Mouse (Mus musculus) kidney, adult 9 months (tissue): ENCODE results near the gene Fbln7.

Experiments used
- DNase-seq: peaks from one replicate; pipeline ENCODE4 v3.0.0; 2022

The Fbln7 gene

DNA sequence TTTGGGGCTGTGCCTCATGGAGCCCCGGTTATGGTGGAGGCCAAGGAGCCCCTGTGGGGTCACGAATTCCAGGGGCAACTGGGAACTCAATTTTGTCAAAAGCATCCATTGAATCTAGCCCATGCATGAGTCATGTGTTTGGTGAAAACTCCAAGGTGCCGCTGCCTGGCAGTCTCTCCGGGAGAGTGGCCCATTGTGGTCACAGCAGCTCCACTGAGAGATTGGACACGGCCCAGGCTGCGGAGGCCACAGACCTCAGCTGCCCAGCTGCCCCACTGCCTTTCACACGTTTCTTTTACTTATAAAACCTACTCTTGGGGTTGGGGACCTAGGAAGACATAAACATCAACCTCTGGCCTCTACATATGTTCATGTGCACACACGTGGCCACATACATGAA lies 12.7 kb downstream of the Fbln7 start:
- DNase-seq, result no peak

DNA sequence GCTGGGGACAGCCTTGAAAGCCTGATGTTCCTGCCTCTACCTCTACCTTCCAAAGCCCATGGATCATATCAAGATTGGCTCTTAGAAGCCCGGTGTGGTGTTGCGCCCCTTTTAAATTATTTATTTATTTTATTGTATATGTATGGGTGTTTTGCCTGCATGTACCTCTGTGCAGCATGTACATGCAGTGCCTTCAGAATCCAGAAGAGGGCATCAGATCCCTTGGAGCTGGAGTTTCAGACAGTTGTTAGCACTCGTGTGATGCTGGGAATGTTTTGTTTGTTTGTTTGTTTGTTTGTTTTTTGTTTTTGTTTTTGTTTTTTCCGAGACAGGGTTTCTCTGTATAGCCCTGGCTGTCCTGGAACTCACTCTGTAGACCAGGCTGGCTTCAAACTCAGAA lies 18.5 kb downstream of the Fbln7 start:
- no peak for DNase-seq

DNA sequence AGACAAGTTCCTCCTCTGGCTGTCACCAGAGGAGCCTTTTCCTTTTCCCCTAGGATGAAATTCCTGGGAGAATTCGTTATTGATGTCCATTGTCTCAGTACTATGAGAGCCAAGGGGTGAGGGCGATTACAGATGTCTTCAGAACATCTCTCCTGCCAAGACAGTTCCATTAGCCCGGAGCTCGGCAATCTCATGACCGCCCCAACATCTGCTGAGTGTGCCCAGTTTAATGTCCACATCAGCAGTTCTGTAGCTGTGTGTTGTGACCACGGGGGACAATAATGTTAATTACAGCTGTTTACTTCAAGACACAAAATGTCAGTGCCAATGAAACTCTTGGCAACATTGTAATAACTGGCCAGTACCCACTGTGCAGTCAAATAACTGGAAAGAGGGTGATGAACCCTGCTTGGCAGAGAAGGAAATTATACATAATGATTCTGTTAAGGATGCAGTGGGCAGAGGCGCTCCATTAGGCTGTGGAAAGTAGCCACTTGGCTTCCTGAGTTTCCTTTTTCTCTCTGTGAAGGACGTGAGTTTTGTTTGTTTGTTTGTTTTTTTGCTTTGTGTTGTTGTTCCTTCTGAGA lies 22.5 kb downstream of the Fbln7 start:
- DNase-seq, result no peak

DNA sequence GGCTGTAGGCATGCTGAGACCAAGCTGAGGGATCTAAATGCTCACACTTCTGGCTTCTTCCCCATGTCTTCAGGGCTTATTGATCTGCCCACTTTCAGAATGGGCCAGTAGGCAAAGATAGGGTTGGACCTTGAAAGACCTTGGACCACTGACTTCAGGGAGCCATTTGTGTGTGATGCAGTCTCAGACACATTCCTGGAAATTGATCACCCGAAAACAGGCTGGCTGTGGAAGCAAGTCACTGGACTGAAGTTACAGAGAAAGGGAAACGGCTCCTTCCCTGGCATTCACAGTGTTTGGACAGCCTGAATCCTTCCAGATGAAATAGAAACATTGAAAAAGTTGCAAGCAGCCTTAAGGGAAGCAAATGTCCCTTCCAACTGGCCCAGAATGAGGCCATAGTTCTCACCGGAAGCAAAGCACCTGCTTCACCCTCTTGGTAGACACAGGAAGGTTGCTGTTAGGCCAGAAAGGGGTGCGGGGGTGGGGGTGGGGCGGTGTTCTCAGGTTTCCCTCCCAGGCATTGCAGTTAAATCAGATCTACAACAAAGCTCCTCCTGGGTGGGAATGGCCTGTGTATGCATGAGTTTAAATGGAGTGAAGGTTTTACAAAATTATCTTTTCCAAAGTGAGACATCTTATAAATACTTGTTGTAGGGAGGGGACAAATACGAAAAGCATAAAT lies 25.2 kb downstream of the Fbln7 start:
- DNase-seq, result peak; percentile 42

DNA sequence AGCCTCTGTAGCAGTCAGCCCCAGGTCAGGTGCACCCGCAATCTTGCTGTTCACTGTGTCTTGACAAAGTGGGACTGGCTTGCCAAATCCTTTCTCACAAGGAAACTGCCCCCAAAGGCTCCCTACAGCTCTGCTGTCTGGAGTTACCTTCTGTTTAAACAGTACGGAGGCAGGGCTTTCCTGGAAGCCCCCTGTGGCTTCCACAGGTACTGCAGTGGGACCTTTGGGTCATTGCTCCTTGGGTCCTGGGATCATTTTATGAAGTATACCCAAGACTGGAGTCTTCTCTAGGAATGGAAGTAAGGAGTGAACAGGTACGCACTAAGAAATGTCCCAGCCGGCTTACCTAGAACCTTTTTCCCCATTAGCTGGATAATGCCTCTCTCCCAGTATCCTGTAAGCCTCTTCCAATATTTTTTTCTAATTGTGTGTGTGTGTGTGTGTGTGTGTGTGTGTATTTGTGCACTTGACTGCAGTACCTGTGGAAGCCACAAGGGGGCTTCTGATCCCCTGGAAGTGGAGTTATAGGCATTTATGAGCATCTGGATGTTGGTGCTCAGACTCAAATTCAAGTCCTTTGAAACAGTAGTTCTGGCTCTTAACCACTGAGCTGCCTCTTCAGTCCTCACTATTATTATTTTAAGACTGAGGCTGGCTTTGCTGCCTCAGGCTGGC lies 28.0 kb downstream of the Fbln7 start:
- DNase-seq, result no peak

DNA sequence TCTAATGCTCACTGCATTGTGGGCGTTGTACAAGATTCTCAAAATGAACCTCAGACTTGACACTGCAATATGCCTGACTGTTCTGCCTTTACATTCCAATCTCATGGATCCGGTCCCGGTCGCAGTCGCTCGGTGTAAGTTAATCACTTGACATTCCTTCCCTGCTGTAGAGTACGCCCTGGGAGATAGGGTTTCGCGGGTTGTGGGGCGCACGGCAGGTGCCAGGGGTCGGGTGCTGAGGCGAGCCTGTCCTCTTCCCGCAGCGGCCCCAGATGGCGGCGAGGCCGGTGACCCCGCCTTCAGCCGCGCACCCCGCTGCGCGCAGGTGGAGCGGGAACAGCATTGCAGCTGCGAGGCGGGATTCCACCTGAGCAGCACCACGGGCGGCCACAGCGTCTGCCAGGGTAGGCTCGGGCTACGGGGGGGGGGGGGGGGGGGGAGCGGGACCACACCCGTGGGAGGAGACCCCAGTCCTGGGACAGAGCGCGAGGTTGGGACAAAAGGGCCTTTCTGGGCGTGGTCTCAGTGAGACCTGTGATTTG lies 29.5 kb downstream of the Fbln7 start:
- no peak for DNase-seq

DNA sequence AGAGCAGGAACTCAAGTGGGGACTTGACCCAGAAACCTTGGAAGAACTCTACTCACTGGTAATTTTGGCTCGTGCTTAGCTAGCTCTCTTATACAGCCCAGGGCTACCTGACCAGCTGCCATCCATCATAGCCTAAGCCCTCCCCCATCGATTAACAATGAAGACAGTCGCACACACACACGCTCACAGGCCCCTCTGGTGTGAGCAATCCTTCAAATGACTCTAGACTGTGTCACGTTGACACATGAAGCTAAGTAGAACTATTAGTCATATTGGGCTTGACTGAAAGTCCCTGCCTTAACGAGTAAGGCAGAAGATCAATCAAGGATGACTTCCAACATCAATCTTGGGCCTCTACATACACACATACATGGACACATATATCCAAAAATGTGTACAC lies 40.1 kb downstream of the Fbln7 start:
- no peak for DNase-seq

DNA sequence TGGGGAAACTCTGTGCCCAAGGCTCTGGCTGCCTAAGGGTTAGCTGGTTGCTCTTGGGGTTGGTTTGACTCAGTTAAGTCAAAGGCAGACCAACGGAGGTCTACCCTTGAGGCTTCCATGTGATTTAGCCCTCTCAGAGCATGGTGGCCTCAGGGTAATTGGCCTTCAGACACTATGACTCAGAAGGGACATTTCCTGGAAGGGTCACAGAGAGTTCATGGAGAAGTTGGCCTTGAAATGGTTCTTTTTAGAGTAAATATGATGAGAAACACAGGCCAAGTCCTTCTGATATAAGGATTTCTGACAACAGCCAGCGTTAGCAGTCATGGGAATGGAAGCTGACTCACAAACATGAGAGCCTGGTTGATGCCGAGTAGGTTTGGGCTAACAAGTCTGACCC lies 40.9 kb downstream of the Fbln7 start:
- DNase-seq, result no peak

DNA sequence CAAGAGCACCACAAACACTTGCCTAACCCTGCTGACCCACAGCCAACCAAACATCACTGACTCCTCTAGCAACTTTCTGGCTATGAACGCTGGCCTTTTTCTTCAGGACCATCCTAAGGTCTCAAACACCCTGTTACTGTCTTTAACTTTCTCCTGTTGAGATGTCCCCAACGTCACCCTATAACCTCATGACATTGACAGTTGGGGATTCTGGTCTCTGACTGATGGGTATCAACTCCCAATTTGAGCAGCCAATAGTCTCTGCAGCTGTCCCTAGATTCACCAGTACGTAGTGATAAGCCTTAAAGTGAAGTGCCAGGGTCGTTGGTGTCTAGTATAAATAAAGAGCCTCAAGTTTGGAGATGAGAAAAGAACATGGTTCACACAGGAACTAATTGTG lies 52.2 kb downstream of the Fbln7 start:
- DNase-seq, result no peak

DNA sequence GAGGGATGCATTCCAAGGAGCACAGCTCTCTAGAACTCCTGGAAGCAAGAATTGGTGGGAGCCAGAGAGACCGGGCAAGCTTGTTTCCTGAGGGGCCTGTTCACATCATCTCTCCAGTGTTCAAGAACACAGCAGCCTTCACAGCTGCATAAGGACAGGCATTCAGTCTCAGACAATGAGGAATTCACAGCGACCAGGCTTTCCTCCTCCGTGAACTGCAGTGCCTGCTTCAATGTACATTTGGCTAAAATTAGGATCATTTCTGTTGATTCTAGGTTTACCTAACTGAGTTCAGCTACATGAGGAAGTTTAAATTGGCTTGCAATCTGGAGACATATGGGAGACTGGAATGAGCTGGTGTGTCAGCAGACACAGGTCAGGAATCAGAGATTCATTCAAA lies 53.7 kb downstream of the Fbln7 start:
- no peak for DNase-seq

DNA sequence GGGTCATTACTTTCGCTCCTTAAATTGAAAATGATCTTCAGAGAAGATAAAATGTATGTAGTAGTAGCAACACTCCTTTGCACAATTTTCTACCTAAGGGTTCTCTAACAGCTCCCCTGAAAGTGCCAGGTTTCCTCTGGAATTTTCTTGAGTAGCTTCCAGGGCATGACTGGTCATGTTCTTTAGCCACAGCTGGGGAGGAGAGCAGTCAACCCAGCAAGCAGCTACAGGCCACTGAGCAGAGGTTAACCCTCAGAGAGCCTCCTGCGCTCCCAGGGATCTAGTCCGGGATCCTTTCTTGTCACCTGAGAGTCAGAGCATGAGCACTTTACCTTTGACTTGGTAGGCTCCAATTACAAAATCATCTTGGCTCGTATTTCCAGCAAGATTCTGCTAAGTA lies 62.0 kb downstream of the Fbln7 start:
- peak; percentile 16 for DNase-seq

DNA sequence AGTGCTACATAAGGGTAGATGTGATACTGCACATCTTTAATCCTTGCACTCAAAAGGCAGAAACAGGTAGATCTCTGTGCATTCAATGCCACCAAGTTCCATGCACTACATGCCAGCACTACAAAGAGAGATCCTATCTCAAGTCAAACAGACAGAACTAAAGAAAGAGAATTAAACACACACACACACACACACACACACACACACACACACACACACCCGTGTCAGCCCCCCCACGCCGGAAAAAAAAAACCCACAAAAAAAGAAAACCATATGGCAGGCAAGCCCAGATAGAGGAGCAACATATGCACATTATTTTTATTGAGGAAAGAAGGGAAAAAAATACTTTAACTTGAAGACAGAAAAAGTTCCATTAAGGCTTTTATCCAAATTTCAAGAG lies 65.7 kb downstream of the Fbln7 start:
- no peak for DNase-seq

DNA sequence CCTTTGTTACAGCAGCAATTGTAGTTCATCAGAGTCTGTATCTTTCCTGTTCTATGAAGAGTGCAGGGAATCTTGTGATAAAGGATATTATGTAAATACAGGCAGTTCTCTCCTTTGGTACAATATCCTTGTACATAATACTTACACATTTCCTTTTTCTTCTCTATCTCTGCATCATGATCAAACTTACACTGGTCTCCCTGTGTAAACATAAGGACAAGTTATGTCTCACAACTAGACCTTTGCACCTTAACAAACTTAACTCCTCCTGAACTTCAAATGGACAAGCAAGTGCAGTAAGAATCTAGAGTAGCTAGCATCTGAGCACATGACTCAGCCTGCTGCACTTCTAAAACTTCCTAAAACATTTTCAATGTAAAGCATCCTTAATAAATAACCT lies 67.9 kb downstream of the Fbln7 start:
- DNase-seq, result no peak

DNA sequence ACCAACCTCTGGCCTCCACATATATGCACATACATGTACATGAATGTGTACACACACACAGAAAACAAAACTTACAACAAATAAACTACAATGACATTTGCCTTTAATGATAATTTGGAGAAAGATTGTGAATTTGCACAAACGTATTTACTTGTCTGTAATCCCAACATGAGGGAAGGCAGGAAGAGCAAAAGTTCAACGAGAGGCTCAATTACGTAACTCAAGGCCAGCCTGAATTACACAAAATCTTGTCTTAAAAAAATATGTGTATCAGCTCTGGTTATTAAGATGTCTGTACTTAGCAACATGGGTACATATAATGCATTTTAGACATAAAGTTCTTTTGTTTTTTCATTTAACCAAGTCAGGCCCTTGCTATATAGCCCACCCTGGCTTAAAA lies 73.5 kb downstream of the Fbln7 start:
- DNase-seq, result no peak

DNA sequence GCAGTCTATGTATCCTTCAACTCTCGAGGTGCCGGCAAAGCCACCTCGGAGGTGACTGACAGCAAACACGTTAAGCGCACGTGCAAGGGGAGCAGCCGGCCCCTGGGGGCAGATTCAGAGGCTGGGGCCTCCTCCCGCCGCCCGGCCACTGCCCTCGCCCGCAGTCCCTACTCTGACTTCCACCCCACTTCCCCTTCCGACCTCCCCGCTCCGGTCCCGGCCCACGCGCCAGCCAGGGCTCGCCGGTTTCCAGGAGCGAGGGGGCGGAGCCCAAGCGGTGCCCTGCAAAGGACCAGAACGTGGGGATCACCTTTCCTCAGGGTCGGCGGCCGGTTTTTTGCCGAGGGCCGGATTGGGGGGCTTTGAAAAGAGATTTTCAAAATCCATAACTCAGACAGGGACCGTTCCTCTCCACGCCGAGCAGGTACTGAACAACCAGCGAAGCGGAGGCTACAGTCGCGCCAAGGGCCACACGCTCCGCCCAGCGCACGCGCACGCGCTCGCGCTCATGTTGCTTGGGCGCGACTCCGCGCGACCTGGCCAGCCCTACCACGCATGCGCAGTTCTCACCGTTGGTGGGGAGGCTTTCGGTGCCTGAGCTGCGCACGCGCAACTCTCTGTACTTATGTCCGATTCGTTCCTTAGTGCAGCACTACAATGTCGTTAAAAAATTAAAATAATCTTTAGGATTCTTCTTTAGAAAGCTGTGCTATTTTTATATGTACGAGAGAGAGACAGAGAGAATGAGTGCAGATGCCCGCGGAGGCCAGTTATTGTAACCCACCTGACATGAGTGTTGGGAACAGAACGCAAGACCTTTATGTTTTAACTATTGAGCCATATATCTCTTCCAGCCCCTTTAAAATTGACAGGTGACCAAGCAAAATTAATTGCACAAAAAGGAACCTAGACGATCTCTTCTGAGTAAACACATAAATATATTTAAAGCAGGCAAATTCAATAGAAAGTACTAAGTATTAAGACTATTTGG lies 81.1 kb downstream of the Fbln7 start, which contains the start of gene Zc3h8:
Gene Zc3h8, minus strand, starts transcription at position 540 of the 991 bp plus-strand sequence.
- peak; percentile 97 for DNase-seq
